Mouse (Mus musculus): ENCODE measurements around the gene Fbln2.

Fbln2 gene

DNA sequence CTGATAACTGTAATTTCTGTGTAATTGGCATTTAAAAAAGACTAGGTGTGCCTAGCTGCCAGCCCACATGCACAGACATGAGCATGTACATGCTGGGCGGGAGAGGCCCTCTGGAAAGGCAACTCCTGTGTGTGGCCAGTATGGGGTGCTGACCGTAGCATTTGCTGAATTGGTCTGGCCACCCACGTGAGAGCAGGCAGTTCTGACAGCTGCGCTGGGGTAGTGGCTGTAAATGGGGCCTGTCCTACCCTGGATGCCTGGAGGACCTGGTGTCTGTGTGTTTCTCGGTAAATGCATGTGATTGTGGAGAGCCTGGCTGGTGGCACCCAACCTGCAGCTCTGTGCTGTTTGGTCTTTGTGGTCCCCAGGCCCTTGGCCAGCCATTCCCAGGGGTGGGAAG lies 69.5 kb downstream of the Fbln2 start:
- no peak for DNase-seq

DNA sequence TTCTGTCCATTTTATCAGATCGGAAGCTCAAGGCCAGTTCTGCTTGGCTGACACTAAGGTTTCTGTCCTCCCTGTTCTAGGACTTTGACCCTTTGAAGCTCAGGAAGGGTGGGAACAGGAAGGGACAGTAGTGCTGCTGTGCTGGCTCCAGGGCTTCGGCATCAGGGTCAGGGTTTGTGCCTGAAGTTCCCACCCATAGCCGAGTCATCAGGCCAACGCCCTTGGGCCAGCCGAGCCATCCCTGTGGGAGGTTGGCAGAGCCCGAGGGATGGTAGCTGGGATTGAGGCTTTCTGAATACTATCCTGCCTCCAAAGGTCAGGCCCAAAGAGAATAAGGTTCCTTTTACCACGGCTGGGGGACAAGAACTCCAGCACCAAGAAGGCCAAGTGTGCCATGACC lies 70.8 kb downstream of the Fbln2 start:
- DNase-seq = no peak

DNA sequence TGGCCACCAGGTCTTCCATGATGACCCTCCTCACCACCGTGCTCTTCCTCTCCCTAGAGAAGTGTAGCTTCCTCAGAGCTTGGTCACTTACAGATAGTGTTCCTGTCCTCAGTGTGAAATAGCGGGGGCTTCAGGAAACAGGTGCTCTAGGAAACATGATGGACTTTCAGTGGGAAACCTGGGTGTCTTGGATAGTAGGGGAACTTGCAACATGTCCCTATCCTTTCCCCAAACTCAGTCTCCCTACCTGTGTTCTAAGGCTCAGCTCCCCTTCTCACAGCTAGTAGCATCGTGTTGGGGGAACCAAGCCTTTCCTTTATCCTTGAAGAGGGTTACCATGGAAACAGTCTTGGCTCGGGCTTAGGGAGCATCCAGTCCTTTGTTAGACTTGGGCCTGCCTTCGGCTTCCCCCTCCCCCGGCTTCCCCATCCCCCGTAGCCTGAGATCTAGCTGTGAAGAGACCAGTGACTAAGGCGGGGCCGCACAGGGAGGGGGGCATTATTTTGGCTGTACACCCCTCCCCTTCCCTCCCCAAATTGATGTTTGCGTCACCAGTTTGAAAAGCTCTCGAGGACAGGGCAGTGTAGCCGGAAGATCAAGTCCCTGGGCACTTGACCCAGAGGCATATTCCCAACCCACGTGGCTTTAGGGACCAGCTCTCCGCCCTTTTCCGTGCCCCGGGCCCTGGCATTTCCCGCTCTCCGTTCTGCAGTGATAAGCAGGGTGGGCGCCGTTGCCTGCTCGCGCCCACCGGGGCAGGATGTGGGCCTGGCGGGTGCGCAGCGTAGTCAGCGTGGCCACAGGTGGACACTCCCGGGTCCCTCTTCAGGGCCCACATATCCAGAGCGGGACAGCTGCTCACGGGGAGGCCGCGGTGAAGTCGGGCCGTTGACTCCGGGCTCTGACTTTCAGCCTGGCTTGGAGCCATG lies 72.5 kb downstream of the Fbln2 start:
- no peak for DNase-seq

DNA sequence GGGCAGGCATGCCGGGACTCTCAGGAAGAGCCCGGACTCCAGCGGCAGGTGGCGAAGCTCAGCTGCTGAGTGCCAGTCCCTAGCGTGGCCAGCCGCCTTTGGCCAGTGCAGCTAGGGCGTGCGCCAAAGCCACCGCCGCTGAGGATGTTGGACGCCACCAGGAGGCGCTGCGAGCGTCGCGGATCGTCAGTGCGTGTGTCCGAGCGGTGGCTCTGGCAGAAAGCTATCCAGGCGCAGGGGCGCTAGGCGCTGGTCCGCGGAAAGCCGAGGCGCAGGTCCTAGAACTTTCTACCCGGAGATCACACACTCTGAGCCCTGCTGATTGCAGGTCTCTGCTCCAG lies 73.2 kb downstream of the Fbln2 start:
- DNase-seq = peak; percentile 34 to 41

DNA sequence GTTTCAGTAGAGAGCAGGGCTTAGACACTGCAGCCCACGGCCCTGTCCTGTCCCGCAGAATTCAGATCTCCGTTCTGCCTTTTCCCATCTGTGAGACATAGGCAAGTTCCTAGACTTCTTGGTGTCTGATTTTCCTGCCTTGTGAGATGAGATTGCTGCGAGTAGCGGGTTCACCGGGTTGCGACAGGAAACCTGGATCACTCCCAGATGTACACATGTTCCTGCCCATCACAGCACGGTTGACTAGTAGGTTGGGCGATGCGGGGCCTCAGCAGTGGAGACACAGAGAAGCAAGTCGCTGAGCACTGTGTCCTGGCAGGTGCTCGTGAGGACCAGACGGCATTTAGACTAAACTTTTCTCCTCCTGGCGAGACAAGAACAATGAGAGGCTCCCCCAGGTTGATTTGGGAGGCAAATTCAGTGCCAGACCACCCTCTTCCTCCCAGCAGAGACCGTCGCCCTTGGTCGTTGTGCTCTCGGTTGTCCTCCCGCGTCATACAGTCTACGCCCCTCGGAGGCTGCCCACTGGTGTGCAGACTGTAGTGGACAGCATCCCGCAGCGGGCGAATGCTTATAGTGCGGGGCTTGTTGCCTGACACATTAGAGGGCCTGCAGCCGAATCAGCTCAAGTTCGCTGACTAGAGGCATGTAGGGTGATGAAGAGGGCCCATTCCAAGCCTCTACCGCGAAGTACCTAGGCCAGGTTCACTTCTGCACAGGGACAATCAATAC lies 73.7 kb downstream of the Fbln2 start:
- no peak for DNase-seq

DNA sequence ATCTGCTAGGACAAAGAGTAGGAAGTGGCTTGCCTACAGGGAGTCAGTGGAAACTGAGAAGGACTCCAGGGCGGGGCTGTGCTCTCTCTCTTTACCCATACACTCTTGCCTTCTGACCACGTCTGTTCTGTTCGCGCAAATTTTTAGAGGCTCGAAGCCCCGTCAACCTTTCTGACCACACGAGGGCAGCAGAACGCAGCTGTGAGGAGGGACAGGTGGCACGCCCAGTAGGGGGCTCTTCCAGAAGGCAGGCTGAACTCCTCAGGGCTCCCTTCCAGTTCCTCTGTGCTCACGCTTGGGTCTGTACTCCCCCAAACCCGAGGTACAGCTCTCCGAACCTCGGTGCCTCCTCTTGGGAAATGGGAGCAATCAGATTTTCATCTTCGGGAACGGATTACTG lies 74.4 kb downstream of the Fbln2 start:
- peak; percentile 73 to 77 for DNase-seq

DNA sequence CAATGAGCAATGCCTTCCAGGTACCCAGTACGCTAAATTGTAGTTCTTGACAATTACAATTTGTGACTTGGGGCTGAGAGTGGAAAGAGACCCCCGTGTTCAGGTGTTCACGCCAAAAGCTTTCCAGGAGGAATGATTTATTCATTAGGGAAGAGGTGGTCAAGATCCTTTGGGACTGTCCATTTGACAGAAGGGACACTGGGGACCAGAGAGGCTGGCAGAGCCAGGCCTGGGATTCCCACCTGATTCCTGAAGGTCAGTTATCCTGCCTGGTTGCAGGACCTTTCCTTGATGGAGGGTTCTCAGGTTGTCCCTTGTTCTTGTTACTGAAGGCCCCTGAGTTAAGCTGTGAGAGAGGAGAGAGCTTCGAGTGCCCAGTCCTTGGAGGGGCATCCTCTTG lies 74.9 kb downstream of the Fbln2 start:
- no peak for DNase-seq

DNA sequence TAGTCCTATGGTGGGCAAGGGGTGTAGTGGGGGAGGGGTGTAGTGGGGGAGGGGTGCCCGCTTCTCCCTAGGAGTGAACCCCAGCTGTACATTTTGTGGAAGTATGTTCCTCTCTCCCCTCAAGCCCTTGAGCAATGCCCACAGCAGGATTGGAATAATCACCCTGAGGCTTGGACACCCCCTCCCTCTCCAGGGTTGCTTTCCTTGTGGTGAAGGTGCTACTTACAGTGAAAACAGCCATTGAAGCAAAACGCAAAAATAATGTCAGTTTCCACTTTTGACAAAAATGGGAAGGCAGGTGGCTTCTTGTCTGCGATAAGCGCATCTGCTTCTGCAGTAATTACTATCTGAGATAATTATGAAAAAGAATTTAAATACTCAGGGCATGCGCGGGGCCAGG lies 75.4 kb downstream of the Fbln2 start:
- DNase-seq = no peak

DNA sequence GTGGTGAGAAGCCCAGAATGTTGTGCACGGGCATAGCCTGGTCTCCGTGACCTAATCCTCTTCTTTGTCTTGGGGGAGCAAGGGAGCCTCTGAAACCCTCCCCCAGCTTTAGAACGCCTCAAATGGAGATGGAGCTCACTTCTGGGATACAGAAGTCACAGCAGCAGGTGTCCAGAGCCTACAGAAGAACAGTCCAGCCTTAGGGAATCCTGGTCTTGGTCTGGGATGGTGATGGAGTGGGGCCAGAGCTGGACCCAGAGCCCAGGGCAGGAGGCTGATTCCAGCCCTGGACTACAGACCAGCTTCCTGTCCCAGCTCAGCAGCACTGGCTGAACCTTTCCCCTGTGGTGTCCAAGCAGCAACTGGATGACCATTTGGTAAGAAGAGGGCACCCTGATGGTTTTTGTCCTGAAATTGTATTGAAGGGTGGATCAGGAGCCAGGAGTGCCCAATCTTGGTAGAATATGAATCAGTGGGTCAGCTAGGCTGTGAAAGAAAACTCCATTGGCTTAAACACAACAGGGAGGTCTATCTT lies 76.1 kb downstream of the Fbln2 start:
- DNase-seq = no peak

DNA sequence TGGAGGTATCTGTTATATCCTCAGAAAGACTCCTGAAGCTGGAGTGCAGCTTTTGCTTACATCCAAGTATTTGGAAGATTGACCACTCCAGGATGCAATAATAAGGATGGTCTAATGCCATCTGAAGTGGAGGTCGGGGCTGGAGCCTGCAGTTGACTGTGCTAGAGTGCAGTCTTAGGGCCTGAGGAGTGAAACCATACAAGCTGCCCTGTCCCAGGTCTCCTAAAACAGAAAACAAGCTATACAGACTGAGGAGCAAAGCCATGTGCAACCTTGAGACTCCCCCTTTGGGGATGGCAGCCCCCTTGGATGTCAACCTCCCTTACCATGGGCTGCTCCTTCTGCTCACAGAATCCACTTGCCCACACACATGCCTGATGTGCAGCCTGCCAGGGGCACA lies 76.7 kb downstream of the Fbln2 start:
- DNase-seq = no peak

DNA sequence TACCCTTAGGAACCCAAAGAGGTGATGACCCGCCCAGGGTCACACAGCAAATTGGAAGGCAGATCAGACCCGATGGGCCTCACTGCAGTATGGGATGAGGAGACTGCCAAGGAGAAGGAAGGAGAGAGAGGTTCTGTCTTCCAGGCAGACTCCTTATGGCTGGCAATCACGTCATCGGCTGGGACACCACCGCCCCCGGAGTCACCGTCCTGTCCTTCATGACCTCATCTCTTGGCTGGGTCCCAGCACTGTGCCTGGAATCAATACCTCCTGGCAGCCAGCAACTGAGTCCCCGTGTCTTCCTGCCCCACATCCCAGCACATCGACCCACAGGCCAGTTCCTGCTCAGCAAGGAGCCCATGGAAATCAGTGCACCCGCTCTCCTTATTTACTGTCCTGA lies 78.7 kb downstream of the Fbln2 start:
- DNase-seq = no peak

DNA sequence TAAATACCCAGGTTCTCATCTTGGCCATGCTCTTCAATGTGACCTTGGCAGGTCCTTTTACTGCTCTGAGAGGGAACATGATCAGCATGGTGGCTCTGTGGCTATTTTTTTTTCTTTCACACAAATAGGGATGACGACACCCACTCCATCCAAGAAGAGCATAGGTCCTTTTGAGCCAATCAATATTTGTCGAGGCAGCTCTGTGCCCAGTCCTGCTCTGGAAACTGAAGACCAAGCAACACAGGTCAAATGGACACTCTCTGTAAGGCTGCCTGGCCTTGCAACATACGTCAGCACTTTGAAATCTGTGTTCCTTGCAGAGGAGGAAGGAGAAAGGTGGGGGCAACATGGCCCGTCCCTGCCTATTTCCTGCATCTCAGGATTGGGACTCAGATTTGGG lies 83.2 kb downstream of the Fbln2 start:
- DNase-seq = no peak

DNA sequence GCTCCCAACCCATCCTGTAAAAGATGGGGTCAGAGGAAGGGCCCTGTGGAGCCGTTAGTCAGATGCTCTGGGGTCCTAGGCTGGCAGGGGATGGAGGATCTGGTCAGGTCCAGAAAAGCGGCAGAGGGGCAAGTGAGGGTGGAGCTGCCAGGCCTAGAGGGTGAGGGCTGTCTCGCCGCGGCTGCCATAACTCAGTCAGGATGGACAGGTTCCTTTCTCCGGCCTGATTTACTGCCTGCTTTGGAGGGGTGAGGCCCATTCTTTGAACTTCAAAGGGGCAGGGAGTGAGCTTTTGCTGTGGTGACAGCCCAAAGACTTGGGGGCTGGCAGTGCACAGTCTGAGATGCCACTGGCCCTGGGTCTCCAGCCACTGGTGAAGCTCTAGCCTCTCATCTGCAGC lies 86.6 kb downstream of the Fbln2 start:
- DNase-seq = no peak

DNA sequence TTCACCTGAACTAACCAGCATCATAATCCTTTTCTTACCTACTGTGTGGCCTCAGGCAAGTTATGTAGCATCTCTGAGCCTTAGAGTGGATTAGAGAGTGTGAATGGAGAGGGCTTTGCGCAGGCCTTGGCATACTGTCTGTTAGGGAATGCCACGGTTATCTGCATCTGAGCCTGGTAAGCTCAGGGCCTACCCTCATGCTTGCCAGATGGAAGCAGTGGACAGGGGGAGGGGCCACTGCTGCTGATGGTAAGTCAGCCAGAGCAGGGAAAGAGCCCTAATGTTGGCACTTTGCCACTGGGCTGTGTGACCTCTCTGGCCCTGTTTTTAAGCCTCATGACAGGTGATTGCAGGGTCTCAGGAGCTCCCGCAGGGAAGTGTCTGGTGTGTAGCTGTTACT lies 87.8 kb downstream of the Fbln2 start:
- DNase-seq = no peak

DNA sequence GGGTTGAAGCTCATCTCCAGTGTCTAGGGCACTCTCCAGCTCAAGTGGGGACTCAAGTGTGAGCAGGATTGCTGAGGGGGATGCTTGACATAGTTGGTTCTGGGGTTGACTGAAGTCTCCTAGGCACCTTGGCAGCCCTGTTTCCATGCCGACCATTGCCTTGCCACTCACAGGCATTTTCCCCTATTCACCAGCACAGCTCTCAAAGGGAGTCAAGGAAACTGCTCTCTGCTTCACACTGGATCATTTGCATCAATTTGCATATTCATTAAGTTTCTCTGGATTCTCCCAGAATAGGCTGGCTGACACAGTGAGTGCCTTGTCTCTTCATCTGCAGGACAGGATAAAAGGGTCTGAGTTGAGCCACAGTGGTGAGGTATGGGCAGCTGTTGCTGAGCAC lies 89.6 kb downstream of the Fbln2 start:
- DNase-seq = no peak

DNA sequence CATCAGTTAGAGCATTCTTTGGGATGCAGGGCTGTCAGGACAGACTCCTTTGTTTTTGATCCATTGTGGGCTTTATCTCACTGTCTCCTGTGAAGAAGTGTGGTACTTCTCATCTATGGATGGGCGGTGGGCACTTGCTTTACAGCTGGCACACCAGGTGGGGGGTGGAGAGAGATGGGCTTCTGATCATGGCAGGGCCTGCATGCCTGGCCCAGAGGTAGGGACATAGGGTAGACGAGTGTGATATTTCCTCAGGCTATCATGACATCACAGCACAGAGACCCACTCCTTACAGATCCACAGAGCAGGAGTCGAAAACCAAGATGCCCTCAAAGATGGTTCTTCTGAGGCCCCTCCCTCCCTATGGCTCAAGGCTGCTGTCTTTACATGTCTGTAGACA lies 90.1 kb downstream of the Fbln2 start:
- no peak for DNase-seq

DNA sequence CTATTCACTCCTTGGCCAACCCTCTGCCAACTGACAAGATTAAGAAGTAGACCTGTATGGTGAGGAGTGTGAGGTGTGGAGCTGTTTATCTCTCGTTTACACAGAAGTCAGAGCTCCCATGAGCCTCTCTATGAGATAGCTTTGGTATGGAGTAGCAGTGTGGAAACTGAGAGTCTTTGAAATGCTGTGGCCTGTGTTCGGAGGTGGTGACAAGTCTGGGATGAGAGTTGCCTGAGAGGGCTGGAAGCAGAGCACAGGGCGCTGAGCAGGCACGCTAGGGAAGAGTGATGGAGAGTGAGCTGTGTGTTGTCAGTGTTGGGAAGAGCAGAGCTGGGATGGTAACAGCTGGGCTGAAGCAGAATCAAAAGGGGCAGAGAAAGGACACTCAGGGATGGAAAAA lies 91.9 kb downstream of the Fbln2 start:
- no peak for DNase-seq

DNA sequence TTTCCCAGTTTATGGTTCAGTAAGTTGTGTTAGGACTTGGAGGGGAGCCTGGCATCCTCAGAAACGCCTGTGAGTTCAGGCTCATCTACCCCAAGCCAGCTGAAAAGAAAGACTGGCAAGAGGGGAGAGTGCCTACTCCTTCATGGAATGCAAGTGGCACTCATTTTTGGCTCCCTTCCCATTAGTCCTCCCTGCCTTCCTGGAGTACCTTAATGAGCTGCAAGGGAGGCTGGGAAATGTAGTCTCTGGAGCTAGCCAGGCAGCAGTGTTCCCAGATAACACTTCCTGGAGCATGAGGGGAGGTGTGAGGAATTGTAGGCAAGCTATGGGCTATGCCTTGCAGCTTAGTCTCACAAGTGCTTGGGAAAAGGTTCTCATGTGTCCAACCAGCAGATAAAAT lies 95.7 kb downstream of the Fbln2 start:
- no peak for DNase-seq

DNA sequence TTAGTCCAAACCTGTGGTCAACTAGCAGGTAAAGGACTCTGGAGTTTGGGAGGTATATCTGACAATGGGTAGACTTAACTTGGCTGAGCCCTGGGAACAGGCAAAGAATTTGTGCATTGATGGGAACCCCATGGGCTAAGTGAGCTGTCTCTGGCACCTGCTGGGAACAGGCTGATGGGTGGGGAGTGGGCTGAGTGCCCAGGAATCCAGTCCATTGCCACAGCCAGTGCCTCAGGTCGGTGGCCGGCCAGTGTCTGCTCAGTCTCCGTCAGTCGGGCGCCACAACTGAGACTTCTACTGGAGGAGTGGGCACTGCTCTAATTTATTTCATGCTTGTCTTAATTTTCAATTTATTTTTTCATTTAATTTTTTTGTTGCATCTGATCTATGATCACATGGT lies 98.9 kb downstream of the Fbln2 start:
- no peak for DNase-seq

DNA sequence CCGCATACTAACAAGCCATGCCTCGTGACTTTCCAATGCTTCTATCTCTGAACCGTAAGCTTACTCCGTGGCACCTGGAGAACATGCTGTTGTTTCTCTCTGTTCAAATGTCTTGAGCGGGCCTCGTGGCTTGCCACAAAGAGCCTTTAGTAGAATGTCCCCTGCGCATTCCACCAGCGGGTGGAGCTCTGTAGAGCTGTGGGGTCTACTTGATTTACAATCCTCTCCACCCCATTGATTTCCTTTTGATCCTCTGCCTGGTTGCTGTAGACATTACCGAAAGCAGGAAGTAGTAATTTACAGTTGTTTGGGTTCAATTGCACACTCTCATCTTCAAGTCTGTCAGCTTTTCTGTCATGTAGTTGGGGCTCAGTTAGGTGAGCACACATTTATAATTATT lies 100.2 kb downstream of the Fbln2 start:
- DNase-seq = no peak
